Mouse (Mus musculus) spleen, adult 2 months (tissue): Measurements from ENCODE around the gene Ccdc114.

ENCODE experiments used
- CTCF ChIP-seq: fragments of 200-500 bp; IDR thresholded peaks from 2 replicates; pipeline ENCODE4 v1.5.1; 2011; ENCODE audit warnings: mild to moderate bottlenecking, inconsistent platforms; ENCODE audit not compliant: insufficient read depth, insufficient read length, insufficient replicate concordance; ENCODE audit errors: extremely low read depth
- POLR2A ChIP-seq: fragments of 200-500 bp; IDR thresholded peaks from 2 replicates; pipeline ENCODE4 v1.6.1; 2011; ENCODE audit warnings: low read depth, low read length, inconsistent platforms

GRCm38 (mm10) chr7:45914067-45914466 lies 9.8 kb upstream of the Ccdc114 start:
- TF ChIP-seq CTCF, result no peak
- TF ChIP-seq POLR2A, result no peak
